Mouse (Mus musculus): Measurements from ENCODE around the gene Sardh. TPM values are rescaled to one million over a fixed set of nuclear protein-coding genes. Genes with fewer than 3 reads are reported as not detected.

Gene Sardh
- polyA plus RNA-seq, 1 experiment = 28.4 TPM

GRCm38 (mm10) chr2:27218121-27218544 lies 30.0 kb downstream of the Sardh start:
- H3K4me2 ChIP-seq (ENCODE audit: low read depth) = no peak overlapping the region
- no peaks in the 10 kb centered on the region for H3K36me3 ChIP-seq (ENCODE audit: control insufficient read depth, insufficient read depth)
- no peaks in the 10 kb centered on the region for H3K27me3 ChIP-seq (ENCODE audit: control insufficient read depth, insufficient read depth, insufficient read length)
- TF ChIP-seq TCF12 (IDR thresholded peaks at IDR 0.05; ENCODE audit: insufficient read depth, poor library complexity, severe bottlenecking) = no peak
- H3K4me3 ChIP-seq = no peak overlapping the region
- no peaks in the 10 kb centered on the region for H3K79me2 ChIP-seq (ENCODE audit: control insufficient read depth, insufficient read depth)
- H3ac ChIP-seq (ENCODE audit: control insufficient read depth, insufficient read length) = no peak overlapping the region

- no peaks in the 10 kb centered on the region for H3K79me2 ChIP-seq (ENCODE audit: control insufficient read depth, insufficient read depth)
- no peak overlapping the region for H3K4me3 ChIP-seq
- no peak overlapping the region for H3ac ChIP-seq (ENCODE audit: control insufficient read depth, insufficient read length)
- TF ChIP-seq E2F4 (IDR thresholded peaks at IDR 0.05; ENCODE audit: insufficient read depth) (no peak), SRF (IDR thresholded peaks at IDR 0.05; ENCODE audit: control insufficient read depth, insufficient read length, low read depth) (no peak), REST (IDR thresholded peaks at IDR 0.05; ENCODE audit: insufficient read depth, insufficient read length) (no peak), POLR2AphosphoS2 (IDR thresholded peaks at IDR 0.05; ENCODE audit: insufficient read length, low read depth) (no peak), TCF3 (IDR thresholded peaks at IDR 0.05; ENCODE audit: insufficient read length, low read depth) (no peak), MYOG (IDR thresholded peaks at IDR 0.05; ENCODE audit: control insufficient read depth in 1 of 3, insufficient read depth in 1 of 3, insufficient read length in 2 of 3, low read depth in 2 of 3) (no peak), POLR2A (IDR thresholded peaks at IDR 0.05; ENCODE audit: insufficient read length, low read depth) (no peak)
- H3K27me3 ChIP-seq (ENCODE audit: control insufficient read depth, insufficient read depth, insufficient read length) = no peaks in the 10 kb centered on the region
- no peak overlapping the region for H3K4me2 ChIP-seq (ENCODE audit: low read depth)
- H3K36me3 ChIP-seq (ENCODE audit: control insufficient read depth, insufficient read depth) = no peaks in the 10 kb centered on the region
Measured at GRCm38 (mm10) chr2:27215537-27215936, 32.6 kb downstream of the Sardh start.

- H3K36me3 ChIP-seq (ENCODE audit: control insufficient read depth, insufficient read depth) = no peaks in the 10 kb centered on the region
- TF ChIP-seq USF1 (IDR thresholded peaks at IDR 0.05; ENCODE audit: low read depth) = peak; percentile 54
- no peak for TF ChIP-seq MAX (IDR thresholded peaks at IDR 0.05; ENCODE audit: low read depth)
- no peak overlapping the region for H3ac ChIP-seq (ENCODE audit: control insufficient read depth, insufficient read length)
- H3K27me3 ChIP-seq (ENCODE audit: control insufficient read depth, insufficient read depth, insufficient read length) = no peaks in the 10 kb centered on the region
- no peaks in the 10 kb centered on the region for H3K79me2 ChIP-seq (ENCODE audit: control insufficient read depth, insufficient read depth)
- H3K4me3 ChIP-seq = no peak overlapping the region
- no peak overlapping the region for H3K4me2 ChIP-seq (ENCODE audit: low read depth)
Measured at GRCm38 (mm10) chr2:27211966-27212893, 35.9 kb downstream of the Sardh start.

- Histone ChIP-seq H3K27me3 (ENCODE audit: control insufficient read depth, insufficient read depth, insufficient read length) (no peaks in the 10 kb centered on the region), H3K79me2 (ENCODE audit: control insufficient read depth, insufficient read depth) (no peaks in the 10 kb centered on the region), H3K4me3 (no peak overlapping the region), H3K36me3 (ENCODE audit: control insufficient read depth, insufficient read depth) (no peaks in the 10 kb centered on the region), H3ac (ENCODE audit: control insufficient read depth, insufficient read length) (no peak overlapping the region), H3K4me2 (ENCODE audit: low read depth) (no peak overlapping the region)
- TF ChIP-seq REST (IDR thresholded peaks at IDR 0.05; ENCODE audit: insufficient read depth, insufficient read length) (no peak), CEBPB (IDR thresholded peaks at IDR 0.05; ENCODE audit: insufficient read depth, poor library complexity, severe bottlenecking) (no peak), USF1 (IDR thresholded peaks at IDR 0.05; ENCODE audit: low read depth) (no peak)
Measured at GRCm38 (mm10) chr2:27210676-27211210, 37.4 kb downstream of the Sardh start.

- H3K79me2 ChIP-seq (ENCODE audit: control insufficient read depth, insufficient read depth) = no peaks in the 10 kb centered on the region
- H3K4me3 ChIP-seq = no peak overlapping the region
- H3K4me2 ChIP-seq (ENCODE audit: low read depth) = no peak overlapping the region
- TF ChIP-seq TCF12 (IDR thresholded peaks at IDR 0.05; ENCODE audit: insufficient read depth, poor library complexity, severe bottlenecking) (no peak), REST (IDR thresholded peaks at IDR 0.05; ENCODE audit: insufficient read depth, insufficient read length) (no peak), POLR2AphosphoS2 (IDR thresholded peaks at IDR 0.05; ENCODE audit: insufficient read length, low read depth) (no peak), SRF (IDR thresholded peaks at IDR 0.05; ENCODE audit: control insufficient read depth, insufficient read length, low read depth) (no peak), TCF3 (IDR thresholded peaks at IDR 0.05; ENCODE audit: insufficient read length, low read depth) (no peak), MAX (IDR thresholded peaks at IDR 0.05; ENCODE audit: low read depth) (no peak), USF1 (IDR thresholded peaks at IDR 0.05; ENCODE audit: low read depth) (no peak), MYOG (IDR thresholded peaks at IDR 0.05; ENCODE audit: control insufficient read depth in 1 of 3, insufficient read depth in 1 of 3, insufficient read length in 2 of 3, low read depth in 2 of 3) (no peak)
- H3K36me3 ChIP-seq (ENCODE audit: control insufficient read depth, insufficient read depth) = no peaks in the 10 kb centered on the region
- no peaks in the 10 kb centered on the region for H3K27me3 ChIP-seq (ENCODE audit: control insufficient read depth, insufficient read depth, insufficient read length)
- no peak overlapping the region for H3ac ChIP-seq (ENCODE audit: control insufficient read depth, insufficient read length)
Measured at GRCm38 (mm10) chr2:27210255-27210654, 37.9 kb downstream of the Sardh start.

GRCm38 (mm10) chr2:27209816-27210215 lies 38.3 kb downstream of the Sardh start:
- no peak for TF ChIP-seq MYOD1 (IDR thresholded peaks at IDR 0.05; ENCODE audit: control insufficient read depth in 1 of 3, insufficient read length in 2 of 3, low read depth in 2 of 3)
- Histone ChIP-seq H3K36me3 (ENCODE audit: control insufficient read depth, insufficient read depth) (no peaks in the 10 kb centered on the region), H3K27me3 (ENCODE audit: control insufficient read depth, insufficient read depth, insufficient read length) (no peaks in the 10 kb centered on the region), H3ac (ENCODE audit: control insufficient read depth, insufficient read length) (no peak overlapping the region), H3K79me2 (ENCODE audit: control insufficient read depth, insufficient read depth) (no peaks in the 10 kb centered on the region), H3K4me3 (no peak overlapping the region), H3K4me2 (ENCODE audit: low read depth) (no peak overlapping the region)
